Mouse (Mus musculus): ENCODE results near the gene Thap7.
"Not testable (repeated sequence)": the region's sequence is repeated elsewhere in the genome, so short reads cannot be mapped to it uniquely, and the experiment has no call there.

The Thap7 gene

GRCm38 (mm10) chr16:17530640-17531288, at the start of gene Thap7:
Thap7 (minus strand) TSS chr16:17531136.
- DNase-seq (ENCODE audit: extremely low read depth, insufficient read length, low spot score), result peak; percentile 99

DNA sequence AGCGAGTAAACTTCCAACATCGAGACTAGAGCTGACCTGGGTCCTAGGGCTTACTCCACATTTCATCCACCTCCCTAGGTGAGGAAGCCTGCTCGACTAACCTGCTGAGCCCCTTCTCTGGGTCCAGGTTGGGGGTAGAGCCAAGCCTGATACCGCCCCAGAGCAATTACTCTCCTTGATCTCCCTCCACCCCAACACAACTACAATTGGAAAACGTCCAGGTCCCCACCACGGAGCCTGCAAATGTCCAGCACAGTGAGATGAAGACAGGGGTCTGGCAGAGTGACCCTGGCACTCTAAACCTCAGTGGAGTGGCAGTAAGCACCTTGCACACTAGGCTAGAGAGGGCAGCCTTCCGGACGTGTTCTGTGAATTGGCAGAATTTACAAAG, 45.9 kb upstream of the Thap7 start:
- no peak for DNase-seq (ENCODE audit: extremely low read depth, insufficient read length, low spot score)

DNA sequence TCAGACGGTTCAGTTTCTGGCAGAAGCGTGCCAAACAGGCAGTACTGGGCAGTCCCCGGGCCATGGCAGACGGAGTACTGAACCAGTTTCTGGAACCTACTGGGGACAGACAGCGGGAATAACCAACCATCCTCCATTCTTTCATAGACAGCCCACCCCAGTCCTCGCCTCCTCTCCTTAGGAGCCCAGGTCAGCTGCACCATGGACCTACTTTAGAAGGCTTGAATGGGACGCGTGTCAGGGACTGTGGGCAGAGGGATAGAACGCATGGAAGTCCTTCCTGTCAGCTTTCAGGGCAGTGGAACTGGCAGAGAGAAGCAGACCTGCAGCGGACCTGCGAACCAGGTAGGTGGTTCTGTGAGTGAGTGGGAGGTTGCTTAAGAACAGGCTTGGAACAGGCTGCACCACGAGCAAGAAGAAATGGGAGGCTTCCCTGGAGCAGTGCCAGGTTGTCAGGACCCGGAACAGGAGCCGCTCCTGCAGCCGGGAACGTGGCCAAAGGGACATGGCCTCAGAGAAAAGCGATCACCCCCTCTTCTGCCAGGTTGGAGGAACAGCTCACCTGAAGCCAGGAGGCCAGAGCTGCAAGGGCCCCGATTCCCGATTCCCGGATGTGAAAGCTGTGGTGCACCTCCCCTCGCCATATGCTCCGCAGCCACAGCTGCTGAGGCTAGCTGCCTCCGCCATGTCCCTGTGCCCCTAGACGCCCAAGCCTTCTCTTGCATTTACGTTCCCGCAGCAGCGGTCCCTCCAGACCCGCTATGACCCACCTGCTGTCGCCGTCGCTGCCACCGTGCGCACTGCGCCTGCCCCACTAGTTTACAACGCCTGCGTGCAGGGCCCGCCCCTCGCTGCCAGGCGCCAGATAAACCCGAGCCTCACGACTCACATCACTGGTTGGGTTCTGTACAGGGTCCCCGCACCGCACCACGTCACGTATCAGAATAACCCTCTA, 45.2 kb upstream of the Thap7 start:
- no peak for DNase-seq (ENCODE audit: extremely low read depth, insufficient read length, low spot score)

DNA sequence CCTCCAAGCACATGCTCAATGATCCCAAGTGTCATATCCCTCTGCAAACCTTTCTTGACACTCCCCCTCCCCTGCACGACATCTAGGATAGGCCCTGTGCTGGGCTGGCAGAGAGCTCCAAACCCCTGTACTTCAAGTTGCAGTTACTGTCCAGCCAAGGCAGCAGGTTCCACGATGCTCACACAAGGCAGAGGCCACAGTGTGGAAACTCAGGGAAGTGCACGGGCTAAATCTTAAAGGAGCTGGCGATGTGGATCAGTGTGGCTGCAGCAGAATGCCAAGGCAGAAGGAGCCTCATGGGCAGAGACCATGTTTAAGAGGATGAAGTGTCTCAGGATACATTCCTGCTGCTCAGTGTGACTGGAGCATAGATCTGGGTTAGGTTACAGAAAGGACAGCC, 35.2 kb upstream of the Thap7 start:
- no peak for DNase-seq (ENCODE audit: extremely low read depth, insufficient read length, low spot score)

GRCm38 (mm10) chr16:17564771-17565170, 33.8 kb upstream of the Thap7 start:
- no peak for DNase-seq (ENCODE audit: extremely low read depth, insufficient read length, low spot score)

DNA sequence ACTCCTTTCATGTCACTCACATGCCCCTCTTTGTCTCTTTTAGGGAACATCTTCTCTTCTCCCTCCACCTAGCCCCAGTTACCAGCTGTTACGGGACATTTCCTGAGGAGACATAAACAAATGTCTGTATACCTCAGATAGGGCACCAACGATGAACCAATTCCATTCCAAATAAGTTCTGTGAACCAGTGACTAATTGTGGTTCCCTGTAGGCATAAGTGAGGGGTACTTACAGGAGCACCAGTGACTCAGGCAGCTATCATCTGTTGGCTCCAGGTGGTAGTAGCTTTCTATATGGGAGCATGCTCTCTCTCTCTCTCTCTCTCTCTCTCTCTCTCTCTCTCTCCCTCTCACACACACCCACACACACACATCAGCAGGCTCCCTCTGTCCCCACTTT, 33.3 kb upstream of the Thap7 start:
- peak; percentile 30 for DNase-seq (ENCODE audit: extremely low read depth, insufficient read length, low spot score)

DNA sequence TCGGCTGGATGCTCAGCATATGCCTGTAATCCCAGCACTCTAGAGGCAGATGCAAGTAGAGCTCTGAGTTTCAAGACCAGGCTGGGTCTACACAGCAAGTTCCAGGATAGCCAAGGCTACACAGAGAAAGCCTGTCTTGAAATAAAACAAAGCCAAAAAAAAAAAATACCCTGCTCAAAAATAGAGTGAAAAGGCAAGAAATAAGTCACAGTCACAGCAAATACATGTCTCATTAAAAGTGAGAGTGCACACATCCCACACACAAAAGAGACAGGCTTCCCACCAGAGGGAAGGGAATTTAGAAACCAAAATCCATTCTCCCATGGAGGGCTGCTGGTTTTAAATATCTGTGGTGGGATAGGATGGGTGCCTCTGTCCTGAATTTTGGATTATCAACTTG, 32.6 kb upstream of the Thap7 start:
- DNase-seq (ENCODE audit: extremely low read depth, insufficient read length, low spot score), result no peak

DNA sequence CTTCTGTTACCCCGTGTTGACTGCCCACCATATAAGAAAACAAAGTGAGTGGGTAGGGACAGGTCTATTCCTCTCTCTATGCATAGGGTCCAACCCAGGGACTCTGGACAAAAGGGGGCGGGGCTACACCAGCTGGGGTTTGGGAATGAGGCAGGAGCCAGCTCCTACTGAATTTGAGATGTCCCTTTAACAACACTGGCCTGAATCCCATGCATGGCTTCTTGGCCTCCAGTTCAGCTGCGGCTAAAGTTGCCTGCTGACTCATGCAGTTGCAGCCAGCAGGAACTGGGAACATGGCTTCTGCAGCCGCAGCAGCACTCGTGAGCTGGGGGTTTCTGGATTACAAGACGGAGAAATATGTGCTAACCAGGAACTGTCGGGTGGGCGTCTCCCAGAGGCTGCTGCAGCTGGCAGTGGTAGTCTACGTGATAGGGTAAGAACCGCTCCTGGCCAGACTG, 30.8 kb upstream of the Thap7 start, which contains the start of gene P2rx6:
Gene P2rx6, plus strand, starts transcription at position 135 of the 458 bp plus-strand sequence.
- DNase-seq (ENCODE audit: extremely low read depth, insufficient read length, low spot score), result peak; percentile 75

DNA sequence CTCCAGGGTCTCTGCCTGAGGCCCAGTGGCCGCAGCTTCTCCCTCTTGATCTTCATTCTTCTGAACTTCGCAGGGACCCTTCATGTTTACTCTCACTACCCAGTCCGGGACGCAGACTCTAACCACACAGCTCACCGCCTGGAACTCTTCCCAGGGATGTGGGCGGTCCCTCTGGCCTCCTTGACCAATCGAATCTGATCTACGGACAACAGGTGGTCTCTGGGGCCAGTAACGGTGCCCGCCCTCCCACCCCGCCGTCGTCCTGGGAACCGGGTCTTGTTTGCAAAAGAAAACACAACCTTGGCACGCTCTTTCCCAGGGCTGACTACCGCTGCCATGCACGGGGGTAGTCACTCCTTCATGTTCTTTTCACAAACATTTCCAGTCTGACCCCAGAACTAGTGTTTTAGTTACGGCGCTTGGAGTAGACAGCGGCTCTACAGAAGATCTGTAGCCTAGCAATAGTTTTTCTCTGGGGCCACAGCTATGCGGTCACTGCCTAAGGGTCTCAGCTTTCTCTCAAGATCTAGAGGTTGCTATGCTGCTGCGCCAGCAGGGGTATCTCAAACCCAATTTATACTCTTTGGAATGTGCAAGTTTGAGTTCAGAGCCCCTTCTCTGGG, 30.3 kb upstream of the Thap7 start, which contains the start of gene Lrrc74b:
Gene Lrrc74b, minus strand, starts transcription at position 120 of the 623 bp plus-strand sequence.
- no peak for DNase-seq (ENCODE audit: extremely low read depth, insufficient read length, low spot score)

DNA sequence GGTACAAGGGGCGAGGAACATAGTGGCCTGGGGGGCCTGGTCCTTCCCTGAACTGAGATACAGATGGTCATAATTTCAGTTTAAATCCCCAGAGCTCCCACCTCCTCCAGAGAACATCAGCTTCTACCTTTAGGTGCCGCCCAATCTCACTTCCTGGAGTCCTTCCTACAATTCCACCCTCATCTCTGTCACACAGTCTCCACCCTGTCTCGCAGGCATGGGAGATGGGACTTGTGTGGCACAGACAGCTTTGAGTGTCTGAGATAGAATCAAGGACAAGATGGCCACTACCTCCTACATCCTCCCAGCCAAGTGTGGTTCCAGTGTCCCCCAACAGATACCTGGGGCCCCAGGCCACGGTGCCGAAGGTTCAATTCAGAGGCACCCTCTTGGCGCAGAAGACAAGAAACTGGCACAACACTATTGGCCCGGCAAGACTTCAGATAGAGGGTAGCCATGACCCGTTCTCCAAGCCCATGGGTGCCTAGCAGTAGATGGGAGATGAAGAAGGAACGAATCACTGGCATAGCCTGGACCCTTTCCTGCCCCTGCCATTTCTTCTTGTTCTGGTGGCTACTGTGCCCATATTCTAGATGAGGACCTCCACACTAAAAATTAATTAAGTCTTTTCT, 28.6 kb upstream of the Thap7 start:
- no peak for DNase-seq (ENCODE audit: extremely low read depth, insufficient read length, low spot score)

DNA sequence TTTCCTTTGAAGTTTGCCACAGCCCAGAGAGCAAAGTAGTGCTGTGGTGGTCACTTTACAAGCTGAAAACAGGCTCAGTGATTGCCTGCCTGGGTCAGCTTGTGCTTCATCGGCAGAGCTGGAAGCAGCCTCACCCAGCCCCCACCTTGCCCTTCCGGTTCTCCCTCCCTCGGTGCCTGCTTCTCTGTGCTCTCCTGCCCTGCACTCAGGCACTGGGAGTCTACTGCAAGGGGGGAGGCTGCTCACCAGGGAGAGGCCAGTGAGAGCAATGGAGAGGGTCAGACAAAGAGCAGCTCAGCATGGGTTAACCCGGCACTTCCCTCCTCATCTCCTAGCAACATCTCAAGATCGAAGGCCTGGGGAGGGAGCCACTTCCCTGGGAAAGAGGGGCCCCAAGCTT, 27.9 kb upstream of the Thap7 start:
- DNase-seq (ENCODE audit: extremely low read depth, insufficient read length, low spot score), result no peak

DNA sequence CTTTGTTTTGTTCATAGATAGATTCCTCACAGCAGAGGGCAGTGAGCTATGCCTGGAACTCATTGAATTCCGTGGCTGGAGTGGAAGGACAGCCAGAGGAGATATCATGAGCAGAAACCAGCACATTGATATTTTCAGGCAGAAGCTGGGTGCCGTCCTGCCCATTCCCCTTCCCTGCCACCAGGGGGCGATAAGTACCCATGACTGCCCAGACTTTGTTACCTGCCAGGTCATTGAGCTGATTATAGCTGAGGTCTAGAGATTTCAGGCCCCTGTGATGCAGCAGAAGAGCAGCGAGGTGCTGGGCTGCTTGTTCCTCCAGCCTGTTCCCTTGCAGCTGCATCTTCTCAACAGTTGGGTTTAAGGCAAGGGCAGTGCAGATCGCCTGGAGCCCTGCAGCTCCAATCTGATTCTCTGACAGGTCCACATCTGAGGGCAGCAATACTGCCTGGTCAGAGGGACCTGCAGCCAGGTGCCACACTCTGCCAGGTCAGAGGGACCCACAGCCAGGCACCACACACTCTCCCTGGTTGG, 27.1 kb upstream of the Thap7 start:
- peak; percentile 29 for DNase-seq (ENCODE audit: extremely low read depth, insufficient read length, low spot score)

GRCm38 (mm10) chr16:17556907-17557306, 26.0 kb upstream of the Thap7 start:
- no peak for DNase-seq (ENCODE audit: extremely low read depth, insufficient read length, low spot score)

DNA sequence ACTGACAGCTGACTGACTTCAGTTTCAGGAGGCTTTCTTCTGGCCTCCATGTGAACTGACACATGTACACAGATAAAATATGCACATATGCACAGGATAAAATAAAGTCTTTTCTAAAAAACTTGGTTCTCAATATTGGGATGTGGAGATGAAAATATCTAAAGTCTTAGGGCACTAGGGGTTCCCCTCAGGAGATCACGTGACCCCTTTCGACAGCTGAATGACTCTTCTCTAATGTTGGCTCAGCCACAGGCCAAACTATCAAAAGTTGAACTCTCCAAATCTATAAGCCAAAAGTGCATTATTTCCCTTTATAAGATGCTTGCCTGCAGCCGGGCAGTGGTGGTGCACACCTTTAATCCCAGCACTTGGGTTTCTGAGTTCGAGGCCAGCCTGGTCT, 25.2 kb upstream of the Thap7 start:
- DNase-seq (ENCODE audit: extremely low read depth, insufficient read length, low spot score), result no peak

GRCm38 (mm10) chr16:17554702-17555101, 23.8 kb upstream of the Thap7 start:
- DNase-seq (ENCODE audit: extremely low read depth, insufficient read length, low spot score), result not testable (repeated sequence)

GRCm38 (mm10) chr16:17553910-17554685, 23.2 kb upstream of the Thap7 start:
- no peak for DNase-seq (ENCODE audit: extremely low read depth, insufficient read length, low spot score)

- DNase-seq (ENCODE audit: extremely low read depth, insufficient read length, low spot score), result no peak
These were observed 21.9 kb upstream of the Thap7 start for GRCm38 (mm10) chr16:17552837-17553236.

DNA sequence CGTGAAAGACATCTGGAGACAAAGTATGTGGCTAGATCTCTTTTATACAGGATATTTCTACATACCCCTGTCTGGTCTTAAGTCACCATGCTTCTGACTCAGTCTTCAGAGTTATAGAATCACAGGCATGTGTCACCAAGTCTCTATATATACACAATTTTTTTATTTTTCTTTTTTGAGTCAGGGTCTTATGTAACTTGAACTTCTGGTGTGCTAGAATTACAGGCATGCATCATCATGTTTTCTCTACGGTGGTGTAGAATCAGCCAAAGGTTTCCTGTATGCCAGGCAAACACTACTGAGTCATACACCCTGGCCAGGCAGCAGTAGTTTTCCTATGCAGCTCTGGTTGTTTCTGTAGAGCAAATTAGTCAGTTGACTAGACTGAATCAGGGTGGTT, 11.7 kb upstream of the Thap7 start:
- peak; percentile 57 for DNase-seq (ENCODE audit: extremely low read depth, insufficient read length, low spot score)

- DNase-seq (ENCODE audit: extremely low read depth, insufficient read length, low spot score), result no peak
These were observed 5.6 kb upstream of the Thap7 start for GRCm38 (mm10) chr16:17536584-17536983.

All from 3134 (cell line).